Mouse (Mus musculus): ENCODE measurements at regions not wholly inside any gene's neighbourhood (a gene's known extent, or its start where the extent isn't known, plus 50 kb on each side); places are given as distances from the start of the nearest gene placed in this dataset.

DNA sequence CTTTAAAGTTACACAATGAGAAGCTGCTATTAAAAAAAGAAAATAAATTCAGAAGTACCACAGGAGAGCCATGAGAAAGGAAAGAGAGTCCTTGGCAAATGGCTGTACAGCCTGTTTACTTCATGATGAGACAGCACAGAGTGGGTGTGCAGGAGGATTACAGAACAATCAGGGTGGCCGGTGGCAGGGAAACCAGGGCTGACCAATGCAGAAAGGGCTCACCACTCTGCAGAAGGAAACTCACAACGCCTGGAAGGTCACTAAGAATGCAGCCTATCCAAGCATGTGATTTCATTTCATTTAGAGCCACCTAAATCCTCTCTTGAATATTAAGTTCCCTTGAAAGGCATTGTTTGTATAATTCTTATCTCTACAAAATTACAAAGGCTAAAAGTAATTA is 249.3 kb downstream of the Bcl2 start:
- TF ChIP-seq GATA1 (IDR thresholded peaks at IDR 0.05; ENCODE audit: borderline replicate concordance, low read length) (no peak), CTCF (IDR thresholded peaks at IDR 0.05; ENCODE audit: low read depth, low read length) (no peak), TAL1 (conservative IDR thresholded peaks at IDR 0.05; ENCODE audit: low read depth, low read length) (no peak)

Measured in G1E (cell line).